Mouse (Mus musculus) gastrocnemius, postnatal 10 days (tissue): ENCODE measurements around the gene Fgfr2. TPM values are rescaled to one million over a fixed set of nuclear protein-coding genes. Genes with fewer than 3 reads are reported as not detected.
A peak's percentile ranks its signal among the peaks of the same experiment; 100 is the strongest.

Experiments
- DNase-seq: peaks from one replicate; pipeline ENCODE4 v3.0.0; 2021; ENCODE audit warnings: mixed read lengths
- total RNA-seq, 2 experiments: library from RNA; stranded (reverse); gene quantifications; 2 replicates each; pipeline ENCODE4 v1.2.3; 2021

Fgfr2 gene
- total RNA-seq, 2 experiments from 2014 or later: 3.0 to 6.1 TPM

DNA sequence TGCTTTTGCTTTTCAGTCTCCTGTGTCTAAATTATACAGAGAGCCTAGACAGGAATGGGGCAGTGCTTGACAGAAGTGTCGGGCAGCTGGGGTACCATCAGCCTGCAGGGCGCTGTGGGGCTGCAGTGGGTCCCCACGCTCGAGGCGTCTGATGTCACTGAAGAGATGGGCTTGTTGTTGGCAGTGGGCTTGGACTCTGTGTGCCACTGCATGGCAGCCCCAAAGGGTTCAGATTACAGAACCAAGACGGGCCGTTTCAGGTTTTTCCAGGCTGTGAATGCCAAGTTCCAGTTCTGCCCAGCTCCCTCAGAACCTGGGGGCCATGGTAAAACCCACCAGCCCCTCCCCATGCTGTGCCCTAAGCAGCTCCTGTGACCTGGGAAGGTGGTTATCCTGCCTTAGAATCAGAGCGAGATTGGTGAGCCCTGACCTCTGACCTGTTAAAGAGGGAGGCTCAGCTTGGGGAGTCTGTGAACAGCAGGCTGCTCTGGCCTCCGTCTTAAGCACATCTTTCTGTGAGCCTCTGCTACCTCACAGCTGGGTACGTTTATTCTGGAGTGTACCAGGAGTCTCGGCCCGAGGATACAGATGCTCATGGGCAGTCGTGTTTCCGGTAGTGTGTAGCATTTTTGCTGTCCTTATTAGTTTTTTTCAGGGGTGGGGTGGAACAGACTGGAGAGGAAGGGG lies 465.6 kb downstream of the Fgfr2 start:
- no peak for DNase-seq

GRCm38 (mm10) chr7:132656548-132656947 lies 466.6 kb downstream of the Fgfr2 start:
- peak; percentile 99 for DNase-seq

GRCm38 (mm10) chr7:132656075-132656474 lies 467.1 kb downstream of the Fgfr2 start:
- peak; percentile 92 for DNase-seq

DNA sequence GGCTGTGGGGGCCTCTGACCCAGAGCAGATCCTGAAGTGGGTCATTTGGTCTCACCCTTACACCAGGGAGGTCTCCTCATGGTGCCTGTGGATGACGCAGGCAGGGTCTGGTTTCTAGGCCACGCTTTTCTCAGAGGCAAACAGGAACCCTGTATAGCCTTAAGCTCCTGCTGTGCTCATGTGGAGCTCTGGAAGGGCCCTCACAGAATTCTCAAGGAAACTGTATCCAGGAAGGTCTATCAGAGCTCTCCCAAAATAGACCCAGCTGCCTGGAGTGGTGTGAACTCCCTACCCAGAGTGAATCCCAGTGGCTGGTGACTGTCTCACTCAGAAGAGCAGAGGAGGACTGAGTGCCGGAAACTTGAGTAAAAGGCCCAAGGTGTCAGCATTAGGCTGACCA lies 468.7 kb downstream of the Fgfr2 start:
- no peak for DNase-seq

DNA sequence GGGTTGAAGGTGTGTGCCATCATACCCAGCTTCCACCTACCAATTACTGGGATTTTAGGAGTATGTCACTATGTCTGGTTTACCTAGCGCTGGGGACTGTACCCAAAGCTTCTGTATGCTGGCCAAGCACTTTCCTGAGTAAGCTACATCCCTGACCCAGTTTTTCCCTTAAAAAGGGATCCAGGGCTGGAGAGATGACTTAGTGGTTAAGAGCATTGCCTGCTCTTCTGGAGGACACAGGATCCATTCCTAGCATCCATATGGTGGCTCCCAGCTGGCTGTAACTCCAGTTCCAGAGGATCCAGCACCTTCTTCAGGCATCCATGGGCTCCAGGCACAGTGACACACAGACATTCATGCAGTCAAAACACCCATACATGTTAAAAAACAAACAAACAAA lies 476.6 kb downstream of the Fgfr2 start:
- DNase-seq: no peak

DNA sequence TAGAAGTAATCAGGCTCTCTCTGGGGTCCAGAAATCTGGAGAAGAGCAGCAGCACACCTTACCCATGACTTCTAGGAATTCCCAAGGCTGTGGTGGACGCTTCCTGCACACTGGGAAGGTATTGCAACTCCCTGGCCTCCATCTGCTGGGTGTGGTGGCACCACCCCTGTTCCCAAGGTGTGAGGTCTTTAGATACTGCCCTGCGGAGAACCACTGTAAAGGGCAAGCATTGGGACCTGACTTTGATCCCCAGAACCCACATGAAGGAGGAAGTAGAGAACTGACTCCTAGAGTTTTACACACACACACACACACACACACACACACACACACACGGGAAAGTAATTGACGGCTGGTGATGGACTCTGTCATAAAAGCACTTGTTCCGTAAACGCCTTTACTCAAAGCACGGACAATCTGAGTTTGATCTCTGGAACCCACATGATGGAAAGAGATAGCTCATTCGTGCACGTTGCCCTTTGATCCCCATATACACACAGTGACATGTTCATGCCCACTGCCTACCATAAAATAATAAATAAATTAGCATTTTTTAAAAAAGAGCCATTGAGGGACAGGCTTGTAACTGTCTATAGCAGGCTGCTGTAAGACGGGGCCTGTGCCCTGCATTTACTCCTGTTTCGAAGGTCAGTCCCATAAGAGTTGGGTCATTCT lies 478.4 kb downstream of the Fgfr2 start:
- no peak for DNase-seq

- DNase-seq: no peak
These were observed 481.5 kb downstream of the Fgfr2 start for GRCm38 (mm10) chr7:132641606-132642005.

DNA sequence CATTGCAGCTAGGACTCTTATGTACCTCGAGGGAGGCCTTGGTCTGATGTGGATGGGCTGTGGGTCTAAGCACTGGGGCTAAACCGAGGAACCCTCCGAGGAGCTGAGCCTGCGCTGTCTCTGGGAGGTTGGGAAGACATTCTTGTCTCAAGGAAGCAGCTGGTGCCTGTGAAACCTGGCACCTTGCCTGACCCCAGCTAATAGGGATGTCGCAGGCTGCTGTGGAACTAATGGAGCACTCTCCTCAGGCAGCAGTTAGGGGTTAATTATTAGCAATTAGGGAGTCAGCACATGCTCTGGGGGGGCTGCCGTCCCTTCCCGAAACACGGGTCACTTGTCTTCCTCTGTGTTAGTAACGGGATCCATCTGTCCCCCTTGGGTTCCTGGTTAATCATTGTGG lies 482.2 kb downstream of the Fgfr2 start:
- peak; percentile 59 for DNase-seq

DNA sequence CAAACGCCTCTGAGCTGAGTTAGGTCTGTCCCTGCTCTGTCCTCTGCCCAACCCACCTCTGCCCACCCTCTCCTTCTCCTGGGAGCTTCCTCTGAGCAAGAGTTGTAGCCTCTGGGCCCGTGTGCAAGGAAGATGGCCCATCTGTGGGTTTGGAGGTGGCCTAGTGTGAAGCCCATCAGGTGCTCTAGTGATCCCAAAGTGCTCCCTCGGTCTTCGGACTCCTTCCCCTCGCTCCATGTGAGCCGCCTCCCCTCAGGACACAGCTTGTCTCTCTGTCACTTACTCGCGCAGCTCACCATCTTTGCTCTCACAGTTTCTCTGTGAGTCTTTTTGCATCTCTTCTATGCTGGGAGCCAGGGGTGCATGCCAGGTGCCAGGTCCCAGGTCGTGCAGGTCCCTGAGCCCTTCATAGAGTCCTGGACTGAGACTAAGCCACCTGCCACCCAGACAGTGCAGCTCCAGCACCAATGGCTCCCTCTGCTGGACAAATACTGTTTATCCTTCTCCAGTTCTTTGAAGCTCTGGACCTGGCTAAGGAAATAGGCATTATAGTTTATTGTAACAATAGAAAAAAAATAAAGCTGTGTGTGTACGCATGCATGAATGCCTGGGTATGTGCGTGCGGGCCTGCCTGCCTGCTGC lies 484.6 kb downstream of the Fgfr2 start:
- DNase-seq: no peak

DNA sequence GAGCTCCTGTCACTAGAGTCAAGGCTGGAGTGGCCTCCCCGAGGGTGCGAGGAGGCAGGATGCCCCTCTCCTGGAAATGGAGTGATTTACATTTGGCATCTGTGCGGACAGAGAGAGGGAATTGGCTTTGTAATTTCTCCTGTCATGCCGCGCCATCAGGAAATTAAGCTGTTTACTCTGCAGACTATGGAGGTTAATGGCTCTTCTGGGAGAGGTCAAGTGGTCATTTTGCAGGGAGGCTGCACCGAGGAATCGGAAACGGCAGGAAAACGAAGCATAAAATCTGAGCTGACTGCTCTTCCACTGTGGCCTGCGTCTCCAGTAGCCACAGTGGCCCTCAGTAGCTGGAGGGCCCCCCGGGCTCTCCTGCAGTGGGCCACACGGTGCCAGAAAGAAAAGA lies 485.9 kb downstream of the Fgfr2 start:
- no peak for DNase-seq

- DNase-seq: no peak
These were observed 491.8 kb downstream of the Fgfr2 start for GRCm38 (mm10) chr7:132631313-132631712.

DNA sequence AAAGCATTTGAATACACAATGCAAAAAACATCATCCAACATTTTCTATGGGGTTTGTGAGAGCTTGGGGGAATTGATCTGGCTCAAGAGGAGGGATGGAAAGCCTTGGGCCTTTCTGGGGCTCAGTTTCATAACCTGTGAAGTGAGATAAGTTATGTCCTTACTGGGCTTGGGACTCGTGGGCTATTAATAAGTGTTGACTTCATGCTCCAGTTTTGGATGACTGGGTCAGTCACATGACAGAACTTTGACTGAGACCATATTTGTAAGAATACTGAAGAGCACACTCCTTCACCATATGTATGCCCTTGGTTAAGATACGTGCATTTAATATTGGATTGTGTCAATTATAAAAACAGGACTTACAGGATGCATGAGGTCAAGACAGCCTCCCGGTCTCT lies 495.7 kb downstream of the Fgfr2 start:
- DNase-seq: no peak

DNA sequence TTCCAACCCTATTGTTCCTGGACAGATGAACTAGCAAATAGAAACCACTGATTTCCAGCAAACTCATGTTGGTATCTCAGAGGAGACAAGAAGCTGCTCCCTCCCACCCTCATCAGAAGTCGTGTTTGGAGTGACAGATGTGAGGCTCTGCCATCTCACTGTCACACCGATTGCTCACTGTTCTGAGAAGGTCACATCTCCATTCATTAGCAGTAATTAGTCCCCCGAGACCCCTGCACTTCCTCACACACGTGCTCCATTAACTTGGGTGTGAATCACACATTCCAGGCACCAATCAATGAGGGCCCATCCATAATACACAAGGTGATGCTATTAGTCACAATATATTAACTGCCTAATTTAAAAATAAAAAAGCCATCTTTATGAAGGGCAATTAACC lies 497.0 kb downstream of the Fgfr2 start:
- DNase-seq: no peak

- no peak for DNase-seq
These were observed 499.0 kb downstream of the Fgfr2 start for GRCm38 (mm10) chr7:132624161-132624560.

GRCm38 (mm10) chr7:132619975-132620918 lies 502.9 kb downstream of the Fgfr2 start:
- DNase-seq: no peak

DNA sequence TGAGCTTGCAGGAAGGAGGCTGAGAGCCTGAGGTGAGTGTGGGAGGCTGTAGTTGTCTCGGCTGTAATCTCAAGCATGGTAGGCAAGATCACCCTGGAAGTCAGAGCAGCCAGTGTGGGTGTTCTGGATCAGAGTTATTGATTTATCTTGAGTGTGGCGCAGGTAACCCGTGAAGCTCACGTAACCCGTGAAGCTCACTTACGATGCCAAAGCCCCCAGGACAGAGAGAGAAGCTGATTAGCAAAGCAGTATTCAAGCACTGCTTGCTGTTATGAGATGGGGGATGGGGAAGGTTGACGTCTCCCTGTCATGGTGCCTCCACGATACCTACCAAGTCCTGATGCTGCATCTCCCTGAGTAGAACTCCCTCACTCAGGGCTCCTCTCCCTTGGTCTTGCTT lies 503.6 kb downstream of the Fgfr2 start:
- DNase-seq: no peak

GRCm38 (mm10) chr7:132617021-132617564 lies 506.1 kb downstream of the Fgfr2 start:
- no peak for DNase-seq

DNA sequence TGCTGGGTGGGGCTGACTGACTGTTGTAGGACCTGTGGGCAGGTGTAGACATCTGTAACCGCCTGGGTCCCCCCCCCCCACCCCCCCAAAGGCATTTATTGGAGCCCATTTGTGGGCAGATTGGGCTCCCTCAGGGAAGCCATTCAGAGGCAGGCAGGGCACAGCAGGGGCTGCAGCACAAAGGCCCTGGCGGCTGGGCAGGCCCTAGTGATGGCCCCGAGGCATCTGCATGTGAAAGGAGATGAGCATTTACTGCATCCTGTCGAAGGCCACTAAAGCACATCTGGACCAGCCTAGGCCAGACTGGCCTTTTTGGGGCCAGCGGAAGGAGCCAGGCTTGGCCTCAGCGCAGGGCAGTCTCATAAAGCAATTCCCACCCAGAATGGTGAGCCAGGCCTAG lies 506.8 kb downstream of the Fgfr2 start:
- DNase-seq: no peak

- DNase-seq: no peak
These were observed 507.8 kb downstream of the Fgfr2 start for GRCm38 (mm10) chr7:132615346-132615745.

DNA sequence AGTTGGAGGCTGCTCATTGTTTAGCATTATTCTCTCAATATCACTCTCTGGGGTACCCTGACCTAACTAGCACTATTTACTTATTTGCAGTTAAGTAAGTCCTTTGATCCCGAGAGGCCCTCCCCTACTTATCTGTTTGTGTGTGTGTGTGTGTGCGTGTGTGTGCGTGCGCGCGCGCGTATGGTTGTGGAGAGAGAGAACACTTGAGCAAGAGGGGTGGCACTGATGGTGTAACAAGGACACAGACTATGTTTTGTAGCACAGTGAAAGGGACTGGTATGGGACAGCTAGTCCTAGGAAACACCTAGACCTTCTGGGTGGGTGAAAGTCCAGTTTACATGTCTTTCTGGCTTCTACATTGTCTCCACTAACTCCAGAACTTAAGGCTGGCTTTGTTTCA lies 511.6 kb downstream of the Fgfr2 start:
- no peak for DNase-seq

GRCm38 (mm10) chr7:132610468-132611318 lies 512.5 kb downstream of the Fgfr2 start, which contains the start of gene Lhpp:
Gene Lhpp, plus strand, starts transcription at chr7:132610638.
- peak; percentile 77 for DNase-seq
